Mouse (Mus musculus) hindbrain, embryonic 14.5 days (tissue): ENCODE measurements at regions not wholly inside any gene's neighbourhood (a gene's known extent, or its start where the extent isn't known, plus 50 kb on each side); places are given as distances from the start of the nearest gene placed in this dataset.

Source experiments
- ATAC-seq: fragments of 200-750 bp; cut with Nextera tagmentation; 2 replicates; pipeline ENCODE4 v1.8.0; 2017; ENCODE audit warnings: moderate number of reproducible peaks, mild to moderate bottlenecking, moderate TSS enrichment, moderate library complexity; ENCODE audit not compliant: low FRiP score
- DNase-seq: peaks from one replicate; pipeline ENCODE4 v3.0.0-alpha.2; 2015; ENCODE audit warnings: low spot score
- H3K27ac ChIP-seq: fragments of 300-500 bp; sonication (generic); 2 replicates; pipeline ENCODE4 v1.5.1; 2014; ENCODE audit warnings: mild to moderate bottlenecking, moderate library complexity
- H3K27me3 ChIP-seq: fragments of 300-500 bp; sonication (generic); 2 replicates; pipeline ENCODE4 v1.6.1; 2014; ENCODE audit warnings: mild to moderate bottlenecking, low read length, mixed read lengths; ENCODE audit not compliant: control insufficient read depth, insufficient read depth
- H3K36me3 ChIP-seq: fragments of 300-500 bp; sonication (generic); replicated peaks from 2 replicates; pipeline ENCODE4 v1.6.1; 2014; ENCODE audit not compliant: control insufficient read depth, insufficient read depth
- H3K4me1 ChIP-seq: fragments of 300-500 bp; sonication (generic); replicated peaks from 2 replicates; pipeline ENCODE4 v1.6.1; 2014; ENCODE audit warnings: antibody characterized with exemption, low read length, mixed read lengths; ENCODE audit not compliant: control insufficient read depth, insufficient read depth
- H3K4me2 ChIP-seq: fragments of 300-500 bp; sonication (generic); replicated peaks from 2 replicates; pipeline ENCODE4 v1.6.1; 2014; ENCODE audit warnings: mild to moderate bottlenecking, moderate library complexity
- H3K4me3 ChIP-seq: fragments of 300-500 bp; sonication (generic); replicated peaks from 2 replicates; pipeline ENCODE4 v1.5.1; 2014; ENCODE audit warnings: mild to moderate bottlenecking, low read length
- H3K9ac ChIP-seq: fragments of 300-500 bp; sonication (generic); 2 replicates; pipeline ENCODE4 v1.6.1; 2014
- H3K9me3 ChIP-seq: fragments of 300-500 bp; sonication (generic); 2 replicates; pipeline ENCODE4 v1.6.1; 2016; ENCODE audit warnings: low read length; ENCODE audit not compliant: control insufficient read depth
- WGBS: fragments of 180-500 bp; shearing (Covaris S2); extraction: QIAGEN DNeasy Blood & Tissue Kit; methylation state at CpG from one replicate; pipeline ENCODE4 v1.1.7; 2014; 5-methylcytosine and 5-hydroxymethylcytosine counted together

GRCm38 (mm10) chr9:87323690-87324089 is 68.4 kb upstream of the Cep162 start:
- no peaks in the 10 kb centered on the region for H3K9me3 ChIP-seq
- no peak overlapping the region for H3K4me2 ChIP-seq
- H3K27me3 ChIP-seq, result no peaks in the 10 kb centered on the region
- H3K9ac ChIP-seq, result no peak overlapping the region
- H3K4me3 ChIP-seq, result no peak overlapping the region
- H3K27ac ChIP-seq, result no peak overlapping the region
- no peaks in the 10 kb centered on the region for H3K4me1 ChIP-seq
- H3K36me3 ChIP-seq, result no peaks in the 10 kb centered on the region
- DNase-seq (no peak), ATAC-seq (no peak)
- 76% methylated on average over 2 of the region's 2 CpGs for WGBS

GRCm38 (mm10) chr9:87320758-87321157 is 65.4 kb upstream of the Cep162 start:
- no peak overlapping the region for H3K4me3 ChIP-seq
- H3K9ac ChIP-seq, result no peak overlapping the region
- H3K36me3 ChIP-seq, result no peaks in the 10 kb centered on the region
- no peak overlapping the region for H3K4me2 ChIP-seq
- 65% methylated on average over 13 of the region's 13 CpGs for WGBS
- H3K27me3 ChIP-seq, result no peaks in the 10 kb centered on the region
- H3K4me1 ChIP-seq, result no peaks in the 10 kb centered on the region
- no peak for DNase-seq
- no peak for ATAC-seq
- H3K27ac ChIP-seq, result no peak overlapping the region
- no peaks in the 10 kb centered on the region for H3K9me3 ChIP-seq

GRCm38 (mm10) chr9:87318767-87319166 is 63.4 kb upstream of the Cep162 start:
- WGBS, result 85% methylated on average over 7 of the region's 7 CpGs
- Histone ChIP-seq H3K4me3 (no peak overlapping the region), H3K36me3 (no peaks in the 10 kb centered on the region), H3K9ac (no peak overlapping the region), H3K9me3 (no peaks in the 10 kb centered on the region), H3K27me3 (no peaks in the 10 kb centered on the region), H3K4me2 (no peak overlapping the region), H3K27ac (no peak overlapping the region), H3K4me1 (no peaks in the 10 kb centered on the region)
- ATAC-seq, result no peak
- DNase-seq, result no peak

- no peak overlapping the region for H3K4me3 ChIP-seq
- H3K27me3 ChIP-seq, result no peaks in the 10 kb centered on the region
- WGBS, result 86% methylated on average over 6 of the region's 6 CpGs
- H3K36me3 ChIP-seq, result no peaks in the 10 kb centered on the region
- DNase-seq (no peak), ATAC-seq (no peak)
- no peak overlapping the region for H3K27ac ChIP-seq
- no peak overlapping the region for H3K9ac ChIP-seq
- no peaks in the 10 kb centered on the region for H3K9me3 ChIP-seq
- no peaks in the 10 kb centered on the region for H3K4me1 ChIP-seq
- no peak overlapping the region for H3K4me2 ChIP-seq
These were observed 54.8 kb upstream of the Cep162 start for GRCm38 (mm10) chr9:87310150-87310549.
